Mouse (Mus musculus) lung, adult 18-20 months (tissue): ENCODE measurements around the gene Hoxc9.

Experiments used
- DNase-seq, 2 experiments: peaks; one replicate each; pipeline ENCODE4 v3.0.0; 2022; ENCODE audit warnings: mixed read lengths in 2 of 2

The Hoxc9 gene

DNA sequence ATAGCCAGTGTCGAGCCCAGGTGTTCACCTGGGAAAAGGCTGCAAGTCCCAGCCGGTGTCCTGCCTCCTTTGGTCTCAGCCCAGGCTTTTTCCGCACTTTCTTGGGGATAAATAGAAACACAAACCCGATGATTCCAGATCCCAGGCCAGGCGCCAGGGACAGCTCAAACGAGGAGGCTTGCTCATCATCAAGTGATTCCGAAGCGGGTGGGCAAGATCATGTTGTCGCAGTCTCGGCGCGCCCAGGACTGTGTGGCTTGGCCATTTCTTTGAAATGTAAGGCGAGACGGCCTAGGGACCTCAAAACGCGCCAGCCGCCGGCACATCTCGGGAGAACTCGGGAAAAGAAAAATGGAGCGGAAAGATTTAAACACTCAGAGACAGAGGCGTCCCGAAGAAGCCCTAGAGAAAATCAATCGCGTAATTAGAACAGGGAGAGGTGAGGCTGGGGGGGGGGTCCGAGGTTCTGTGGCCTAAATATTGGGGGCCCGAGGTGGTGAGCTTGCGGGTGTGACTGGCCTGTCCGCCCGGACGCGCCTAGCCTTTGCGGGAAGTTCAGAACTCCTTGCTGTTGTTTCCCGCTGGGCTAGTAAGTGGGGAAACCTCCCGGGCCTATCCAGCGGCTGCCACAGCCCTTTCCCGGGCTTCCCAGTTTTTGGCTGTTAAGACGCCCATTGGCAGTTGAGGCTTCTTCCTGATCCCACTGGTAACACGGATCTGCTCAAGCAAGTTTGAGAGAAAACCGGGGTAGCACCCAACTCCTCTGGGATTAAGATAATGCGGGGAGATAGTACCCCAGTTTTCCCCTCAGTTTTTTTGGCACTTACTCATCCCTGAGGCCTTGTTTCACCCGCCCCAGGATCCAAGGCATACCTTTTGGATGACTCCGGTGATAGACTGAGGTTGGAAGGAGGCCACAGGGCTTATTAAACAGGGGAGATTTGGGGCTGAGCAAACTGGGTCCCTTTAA lies 51.3 kb downstream of the Hoxc9 start:
- DNase-seq = no peak

DNA sequence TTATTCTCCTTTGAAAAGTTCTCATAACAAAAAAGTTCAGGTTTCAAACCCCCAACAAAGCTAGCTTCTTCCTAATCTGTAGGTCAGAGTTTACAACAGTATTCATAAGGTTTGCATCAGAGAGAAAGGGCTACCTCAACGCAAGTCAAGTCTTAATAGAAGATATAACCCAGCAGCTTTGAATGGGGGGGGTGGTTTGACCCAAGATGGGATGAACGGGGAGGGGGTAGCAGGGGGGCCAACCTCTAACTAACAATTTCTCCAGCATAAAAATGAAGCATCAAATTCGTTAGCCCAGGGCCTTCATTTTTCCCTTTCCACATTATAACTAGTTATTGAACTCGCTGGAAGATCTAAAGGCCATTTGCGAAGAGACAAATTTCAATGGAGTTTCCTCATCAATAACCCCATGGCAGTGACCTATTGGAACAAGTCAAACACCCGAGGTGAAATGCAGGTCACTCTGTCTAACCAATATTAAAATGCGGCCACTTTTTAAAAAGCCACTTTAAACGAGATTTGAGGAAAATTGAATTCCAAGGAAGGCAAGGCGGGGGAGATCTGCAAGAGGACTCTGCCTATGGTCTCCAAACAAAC lies 52.8 kb downstream of the Hoxc9 start:
- DNase-seq = no peak

DNA sequence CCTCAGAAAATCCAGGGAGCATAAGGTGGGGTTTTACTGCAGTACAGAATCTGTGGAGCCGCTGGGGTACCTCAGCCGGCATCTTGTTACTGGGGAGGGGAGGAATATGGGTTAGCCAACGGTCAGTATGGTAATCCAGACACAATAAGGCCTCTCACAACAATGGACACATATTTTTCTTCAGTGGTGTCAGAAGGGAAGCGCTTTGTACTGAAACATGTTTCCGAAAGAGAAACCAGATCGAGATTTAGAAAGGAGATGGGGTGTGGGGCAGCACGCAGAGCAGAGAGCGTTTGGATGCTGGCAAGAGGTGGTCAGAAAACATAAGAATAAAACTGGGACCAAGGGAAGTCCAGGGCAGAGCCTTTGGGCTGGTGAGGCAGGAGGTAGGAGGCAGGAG lies 53.9 kb downstream of the Hoxc9 start:
- no peak for DNase-seq

DNA sequence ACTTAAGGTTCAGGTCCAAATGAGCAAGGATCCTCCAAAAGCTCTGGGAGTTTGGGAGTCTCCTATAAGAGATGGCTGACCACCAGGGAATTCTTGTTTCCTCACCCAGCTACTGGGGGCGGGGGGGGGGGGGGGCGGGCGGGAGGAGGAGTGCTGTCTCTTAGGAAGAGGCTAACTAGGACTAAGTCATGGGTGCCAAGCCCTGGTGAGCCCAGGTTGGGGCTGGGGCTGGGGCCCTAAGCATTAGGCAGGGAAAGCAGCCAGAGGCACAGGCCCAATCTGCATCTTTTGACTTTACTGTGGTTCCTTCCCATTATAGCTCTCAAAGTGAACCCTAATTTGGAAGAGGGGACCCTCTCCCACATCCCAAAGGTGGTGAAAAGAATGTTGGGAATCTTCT lies 55.9 kb downstream of the Hoxc9 start:
- no peak for DNase-seq

DNA sequence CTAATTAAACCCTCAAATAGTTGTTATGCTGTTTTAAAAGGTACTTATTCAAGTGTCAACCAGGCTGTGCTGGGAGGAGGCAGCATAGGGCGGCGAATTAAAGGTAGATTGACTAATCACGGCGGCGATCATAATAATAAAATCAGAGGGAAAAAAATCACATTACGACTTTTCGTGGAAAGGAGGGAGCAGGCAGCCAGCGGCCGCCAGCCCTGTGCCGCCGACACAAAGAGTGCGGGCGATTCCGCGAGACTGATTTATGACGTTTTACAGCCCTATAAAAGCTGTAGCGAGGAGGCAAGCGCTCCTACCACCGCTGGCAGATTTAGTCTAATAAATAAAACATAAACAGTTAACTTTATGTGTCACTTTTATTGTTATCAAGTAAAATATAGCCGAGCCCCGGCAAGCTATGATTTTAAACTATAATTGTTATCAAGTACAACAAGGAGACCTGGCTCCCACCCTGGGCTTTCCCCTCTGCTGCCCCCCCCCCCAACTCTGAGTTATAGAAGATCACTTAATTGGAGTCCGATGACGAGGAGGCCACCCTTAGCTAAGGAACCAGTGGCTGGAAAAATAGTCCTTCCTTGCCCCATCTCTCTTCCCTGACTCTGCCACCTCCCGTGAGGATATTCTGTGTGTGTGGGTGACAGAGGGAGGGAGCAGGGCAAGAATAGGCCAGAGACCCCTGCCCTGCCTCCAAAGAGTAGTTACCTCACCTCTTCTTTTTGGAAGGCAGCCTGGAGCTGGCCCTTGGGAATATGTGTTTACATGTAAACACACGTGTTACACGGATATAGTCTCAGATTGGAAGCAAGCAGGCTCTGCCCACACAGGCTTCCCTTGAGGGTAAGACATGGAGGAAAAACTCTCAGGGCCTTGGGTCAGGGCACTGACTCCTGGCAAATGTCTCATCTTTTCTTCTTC lies 56.7 kb downstream of the Hoxc9 start:
- DNase-seq = no peak

DNA sequence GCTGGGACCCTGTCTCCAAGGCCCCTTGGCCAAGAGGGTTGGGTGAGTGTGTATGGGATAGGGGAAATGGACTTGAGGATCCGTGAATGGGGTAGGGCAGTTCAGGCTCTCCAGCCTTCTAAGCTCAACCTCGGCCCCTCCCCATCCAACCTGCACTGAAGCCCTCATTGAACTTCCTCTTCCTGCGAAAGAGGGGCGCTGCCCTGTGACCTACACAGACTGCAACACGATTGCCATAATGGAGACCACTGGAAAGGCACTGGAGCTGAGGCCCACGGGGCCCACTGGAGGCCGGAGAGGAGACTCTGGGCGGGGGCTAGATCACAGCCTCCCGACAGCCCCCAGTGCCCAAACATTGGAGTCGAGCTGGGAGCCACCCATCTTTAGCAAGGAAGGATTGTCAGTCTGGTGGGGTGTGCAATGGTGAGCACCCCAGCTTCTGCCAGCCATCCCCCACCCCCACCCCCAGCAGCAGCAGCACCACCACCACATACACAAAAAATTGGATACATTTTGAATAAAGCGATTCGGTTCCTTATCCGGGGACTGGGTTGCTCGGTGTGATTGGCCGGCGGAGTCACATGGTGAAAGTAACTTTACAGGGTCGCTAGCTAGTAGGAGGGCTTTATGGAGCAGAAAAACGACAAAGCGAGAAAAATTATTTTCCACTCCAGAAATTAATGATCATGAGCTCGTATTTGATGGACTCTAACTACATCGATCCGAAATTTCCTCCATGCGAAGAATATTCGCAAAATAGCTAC lies 58.0 kb downstream of the Hoxc9 start:
- no peak for DNase-seq
